Mouse (Mus musculus) CD4-positive, CD25-positive, alpha-beta regulatory T cell, adult 4 months (primary cell): Measurements from ENCODE around the gene 1700029F12Rik. TPM values are rescaled to one million over a fixed set of nuclear protein-coding genes. Genes with fewer than 3 reads are reported as not detected.
A peak's percentile ranks its signal among the peaks of the same experiment; 100 is the strongest.

Source experiments
- ATAC-seq: one replicate; pipeline ENCODE4 v1.8.0; 2017
- polyA plus RNA-seq, 2 experiments: library from polyadenylated mRNA; unstranded; fragments of 100-300 nt; shearing (Covaris generic); gene quantifications; one replicate each; pipeline ENCODE4 v1.2.1; 2017

Gene 1700029F12Rik
- polyA plus RNA-seq, 2 experiments from 2014 or later, result not detected

DNA sequence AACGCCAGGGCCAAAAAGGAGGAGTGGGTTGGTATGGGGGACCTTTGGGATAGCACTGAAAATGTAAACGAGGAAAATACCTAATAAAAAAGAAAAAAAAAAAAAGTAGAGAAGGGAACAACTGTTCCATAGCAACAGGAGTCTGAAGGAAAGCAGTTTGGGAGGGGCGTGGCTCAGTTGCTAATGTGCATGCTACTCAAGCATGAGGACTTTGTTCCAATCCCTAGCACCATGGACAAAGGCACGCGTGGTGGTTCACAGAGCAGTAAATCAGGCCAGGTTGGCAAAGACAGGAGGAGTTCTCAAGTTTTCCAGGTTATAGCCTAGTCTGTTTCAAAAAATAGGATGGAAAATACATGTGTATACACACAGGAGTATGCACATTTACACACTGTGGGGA lies 14.0 kb downstream of the 1700029F12Rik start:
- no peak for ATAC-seq

DNA sequence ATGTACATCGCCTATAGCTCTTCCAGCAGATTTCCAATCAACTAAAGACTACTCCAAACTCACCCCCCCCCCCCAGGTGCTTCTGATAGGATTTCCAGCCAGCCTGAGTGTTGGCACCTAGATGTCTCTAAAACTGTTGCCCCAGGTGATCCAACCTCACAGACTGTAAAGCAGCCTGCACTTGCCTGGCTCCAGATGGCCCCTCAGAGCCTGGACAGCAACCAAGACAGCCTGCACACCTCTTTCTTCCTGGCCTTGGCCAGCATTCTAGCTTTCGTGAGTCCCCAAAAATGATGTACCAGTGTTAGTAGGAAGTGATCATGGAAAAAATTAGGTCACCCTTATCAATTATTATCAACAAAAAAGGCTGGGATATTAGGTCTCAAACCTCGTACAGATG lies 16.5 kb downstream of the 1700029F12Rik start:
- no peak for ATAC-seq

DNA sequence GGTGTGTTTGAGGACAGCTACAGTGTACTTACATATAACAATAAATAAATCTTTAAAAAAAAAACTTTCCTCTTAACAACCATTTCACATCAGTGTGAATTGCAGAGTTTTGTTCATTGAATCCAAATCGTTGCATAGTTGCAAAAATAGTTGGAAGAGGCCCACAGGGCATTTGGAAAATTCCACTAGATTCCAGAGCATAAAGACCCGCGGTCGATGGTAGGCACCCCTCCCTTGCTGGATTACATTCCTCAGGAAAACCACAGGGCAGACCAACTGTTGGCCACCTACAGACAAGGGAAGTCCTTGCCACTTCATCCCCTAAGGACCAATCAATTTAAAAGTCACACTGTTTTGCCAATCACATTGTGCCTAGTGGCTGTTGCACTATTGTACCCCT lies 19.8 kb downstream of the 1700029F12Rik start:
- no peak for ATAC-seq

DNA sequence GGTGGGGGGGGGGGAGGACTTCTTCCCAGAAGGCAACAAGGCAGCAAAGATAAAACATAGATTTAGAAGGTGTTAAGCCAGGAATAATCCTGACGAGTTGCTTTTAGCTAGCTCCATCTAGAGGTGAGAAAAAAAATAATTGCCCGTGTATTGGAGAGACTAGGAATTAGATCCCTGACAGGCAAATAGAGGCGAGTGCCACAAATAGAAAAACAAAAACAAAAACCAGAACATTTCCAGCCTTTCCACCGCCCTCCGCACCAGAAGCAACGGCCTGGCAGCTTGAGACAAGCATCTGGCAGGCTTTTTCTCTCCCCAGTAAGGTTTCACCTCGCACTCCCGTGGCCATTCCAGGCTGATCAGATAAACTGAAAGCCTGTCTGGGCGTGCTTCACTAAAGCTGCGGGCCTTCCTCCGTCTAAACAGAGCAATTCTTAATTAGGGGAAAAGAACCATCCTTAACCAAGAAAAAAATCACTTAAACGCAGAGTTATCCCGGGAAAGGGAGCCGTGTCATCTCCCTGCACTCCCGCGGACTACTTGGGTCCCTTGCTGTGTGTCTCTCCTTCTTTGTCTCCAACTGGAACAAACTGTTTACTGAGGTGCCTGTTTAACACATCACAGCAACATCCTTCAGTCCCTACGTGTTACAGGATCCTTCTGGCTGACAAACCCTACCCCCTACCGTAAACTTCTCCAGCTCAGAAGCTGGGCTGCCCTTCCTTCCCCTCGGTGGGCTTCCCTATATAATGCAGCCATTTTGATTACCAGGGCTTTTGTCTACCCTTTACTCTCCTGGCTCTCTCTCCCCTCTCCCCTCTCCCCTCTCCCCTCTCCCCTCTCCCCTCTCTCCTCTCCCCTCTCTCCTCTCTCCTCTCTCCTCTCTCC lies 25.7 kb downstream of the 1700029F12Rik start:
- no peak for ATAC-seq

DNA sequence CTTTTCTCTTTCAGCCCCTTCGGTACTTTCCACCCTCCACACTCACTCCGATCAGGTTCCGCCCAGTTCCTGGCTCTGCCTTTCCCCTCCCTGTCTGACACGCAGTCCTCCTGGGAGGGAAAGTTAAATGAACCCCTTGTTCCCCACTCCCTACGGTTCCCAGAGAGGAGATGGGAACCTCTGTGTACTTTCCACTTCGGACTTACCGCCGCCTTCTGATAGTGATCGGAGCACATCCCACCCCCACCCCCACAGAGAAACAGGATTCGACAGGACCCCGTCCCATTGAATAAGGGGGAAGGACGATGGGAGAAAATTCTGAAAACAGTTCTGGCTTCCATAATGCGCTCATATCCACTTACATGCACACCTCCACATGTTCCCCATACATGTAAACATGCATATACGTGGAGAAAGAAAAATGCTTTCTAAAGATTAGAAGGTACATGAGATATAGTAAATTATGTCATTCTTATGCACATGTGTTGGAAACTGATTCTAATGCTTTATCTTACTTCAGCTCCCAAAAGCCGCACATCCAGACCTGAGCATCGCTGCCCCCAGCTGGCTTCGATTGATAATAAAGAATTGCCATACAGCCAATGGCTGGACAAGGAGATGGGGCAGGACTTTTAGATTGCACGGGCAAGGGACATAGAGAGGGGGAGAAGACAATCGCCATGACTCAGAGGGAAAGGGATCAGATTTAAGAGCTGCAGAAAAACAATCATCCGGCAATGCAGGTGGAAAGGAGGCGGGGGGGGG lies 26.5 kb downstream of the 1700029F12Rik start:
- no peak for ATAC-seq

DNA sequence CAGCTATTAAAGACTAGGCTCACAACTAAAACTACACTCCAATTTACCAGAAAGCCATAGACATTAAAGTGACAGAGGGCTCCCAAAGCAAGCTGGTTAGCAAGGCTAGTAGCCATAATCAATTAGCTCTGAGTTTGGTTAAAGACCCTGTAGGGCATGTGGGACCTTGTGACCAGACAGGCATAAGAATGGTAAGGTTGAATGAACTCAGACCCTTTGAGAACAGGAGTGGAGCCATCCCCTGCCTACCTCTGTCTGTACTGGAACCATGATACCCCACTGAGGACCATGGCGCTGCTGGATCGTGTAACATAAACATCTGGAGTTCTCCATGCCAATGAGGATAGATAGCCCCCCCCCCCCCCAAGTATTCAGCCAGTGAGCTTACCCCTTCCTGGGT lies 27.4 kb downstream of the 1700029F12Rik start:
- ATAC-seq, result no peak

DNA sequence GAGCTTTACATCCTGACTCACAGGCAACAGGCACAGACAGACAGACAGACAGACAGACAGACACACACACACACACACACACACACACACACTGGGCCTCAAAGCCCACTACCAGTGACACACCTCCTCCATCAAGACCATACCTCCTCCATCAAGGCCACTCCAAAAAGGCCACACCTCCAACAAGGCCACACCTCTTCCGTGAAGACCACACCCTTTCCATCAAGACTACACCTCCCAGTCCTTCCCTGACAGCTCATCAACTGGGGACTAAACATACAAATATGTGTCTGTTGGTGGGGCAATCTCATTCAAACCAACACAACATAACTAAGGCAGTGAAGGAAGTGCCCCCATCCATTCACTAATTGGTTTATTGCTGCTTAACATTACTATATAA lies 37.1 kb downstream of the 1700029F12Rik start:
- ATAC-seq, result no peak

DNA sequence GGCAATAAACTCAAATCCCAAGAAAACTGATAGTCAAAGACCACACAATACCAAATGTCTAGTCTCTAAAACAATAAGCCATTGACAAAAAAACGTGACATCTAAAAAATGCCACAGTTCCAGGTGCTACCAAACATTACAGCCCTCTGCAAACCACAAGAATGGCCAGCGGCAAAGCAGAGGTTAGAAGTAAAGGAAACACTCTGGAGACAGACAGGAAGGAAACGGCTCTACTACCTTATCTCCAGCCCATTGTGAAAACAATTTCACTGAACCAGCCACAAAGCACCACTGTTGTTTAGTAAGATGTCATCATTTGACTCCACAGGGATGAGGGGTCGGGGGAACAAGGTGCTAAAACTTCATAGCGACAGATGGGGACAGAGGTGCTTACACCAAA lies 38.9 kb downstream of the 1700029F12Rik start:
- ATAC-seq, result no peak

DNA sequence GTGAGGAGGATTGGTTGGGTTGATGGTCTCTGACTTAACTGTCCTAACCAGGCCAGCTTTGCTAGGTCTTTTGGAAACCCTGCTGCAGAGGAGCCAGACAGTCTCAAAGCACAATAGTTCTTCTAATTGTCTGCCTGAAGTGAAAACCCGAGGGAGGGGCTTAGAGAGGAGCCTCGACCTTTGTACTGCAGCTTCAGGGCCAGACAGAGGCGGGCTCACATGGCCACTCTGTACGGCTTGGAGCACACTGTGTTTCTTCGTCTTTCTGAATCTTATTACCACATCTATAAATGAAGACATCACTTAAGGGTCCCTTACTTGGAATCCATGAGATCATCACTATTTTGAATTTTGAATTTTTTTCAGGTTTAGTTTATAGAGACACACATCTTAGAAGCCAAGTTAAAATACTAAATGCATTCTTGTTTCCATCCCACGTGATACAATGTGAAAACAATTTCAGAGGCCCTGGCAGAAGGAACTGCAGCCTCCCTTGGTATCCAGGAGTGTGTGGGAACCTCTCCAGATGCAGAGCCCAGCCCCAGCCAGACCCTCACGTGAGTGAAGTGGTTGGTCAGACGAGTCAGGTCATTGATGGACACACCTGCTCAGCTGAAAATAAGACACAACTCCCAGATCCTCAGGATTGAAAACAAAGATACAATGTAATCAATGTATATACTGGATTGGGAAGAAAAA lies 40.7 kb downstream of the 1700029F12Rik start:
- no peak for ATAC-seq

DNA sequence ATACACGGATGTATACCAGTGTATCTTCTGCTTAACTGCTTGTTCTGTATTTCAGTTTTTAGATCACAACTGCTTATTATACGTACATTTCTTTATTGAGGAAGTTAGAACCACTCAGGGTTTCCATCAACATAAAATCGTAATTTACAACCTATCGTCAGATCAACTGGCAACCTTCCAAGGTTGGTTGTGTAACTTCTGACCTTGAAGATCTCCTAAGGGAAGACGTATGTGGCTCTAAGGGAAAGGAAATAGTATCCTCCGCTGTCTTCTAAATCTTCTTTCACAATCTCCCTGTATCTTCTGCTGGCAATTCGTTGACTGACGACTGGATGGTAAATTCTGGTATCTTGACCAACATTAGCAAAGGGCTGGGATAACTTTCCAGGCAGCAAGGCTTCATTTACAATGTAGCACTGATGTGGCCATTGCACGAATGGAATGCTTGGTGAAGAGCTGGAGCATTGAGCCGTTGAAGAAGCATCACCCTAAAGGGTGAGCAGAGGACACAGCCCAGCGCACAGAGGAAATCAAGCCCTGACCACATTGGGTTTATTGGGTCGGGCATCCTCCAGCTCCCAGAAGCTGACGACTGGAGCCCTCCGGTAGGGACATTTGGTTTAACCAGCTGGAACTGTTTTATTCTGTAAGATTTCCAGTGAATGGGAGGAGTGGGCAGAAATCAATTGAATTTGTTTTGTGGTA lies 43.4 kb downstream of the 1700029F12Rik start:
- no peak for ATAC-seq

DNA sequence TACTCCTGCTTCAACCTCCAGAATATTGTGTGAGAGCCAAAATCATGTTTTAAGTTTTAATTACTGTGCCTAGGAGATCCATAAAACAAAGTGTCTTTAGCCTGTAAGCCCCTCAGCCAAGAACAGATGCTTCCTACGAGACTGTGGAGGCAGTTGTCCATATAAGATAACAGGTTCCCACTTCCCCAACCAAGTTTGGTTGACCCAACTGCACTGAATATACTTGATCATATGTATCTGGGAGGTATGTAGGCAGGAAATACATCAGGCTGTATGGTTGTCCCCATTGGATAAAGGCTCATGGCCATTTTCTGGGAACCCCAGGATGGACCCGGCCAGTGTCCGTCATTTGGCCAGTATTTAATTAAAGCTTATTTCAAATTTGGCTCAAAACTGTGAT lies 44.1 kb downstream of the 1700029F12Rik start:
- ATAC-seq, result no peak

DNA sequence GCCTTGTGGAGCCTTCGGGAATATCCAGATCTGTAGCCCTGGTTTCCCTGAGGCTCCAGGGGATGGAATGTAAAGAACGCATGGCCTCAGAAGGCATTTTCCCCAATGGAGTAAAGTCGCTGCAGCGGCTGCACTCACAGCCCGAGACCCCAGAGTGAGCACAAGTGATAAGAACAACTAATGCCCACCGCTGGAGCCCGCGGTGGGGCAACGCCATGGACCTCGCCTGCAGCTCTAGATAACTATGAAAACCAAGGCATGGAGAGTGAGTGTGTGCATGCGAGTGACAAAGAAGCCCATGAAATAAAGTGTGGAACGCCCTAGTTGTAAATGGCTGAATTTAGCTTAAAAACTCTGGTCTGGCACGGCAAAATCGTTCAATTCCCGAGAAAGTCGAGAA lies 45.0 kb downstream of the 1700029F12Rik start:
- no peak for ATAC-seq

DNA sequence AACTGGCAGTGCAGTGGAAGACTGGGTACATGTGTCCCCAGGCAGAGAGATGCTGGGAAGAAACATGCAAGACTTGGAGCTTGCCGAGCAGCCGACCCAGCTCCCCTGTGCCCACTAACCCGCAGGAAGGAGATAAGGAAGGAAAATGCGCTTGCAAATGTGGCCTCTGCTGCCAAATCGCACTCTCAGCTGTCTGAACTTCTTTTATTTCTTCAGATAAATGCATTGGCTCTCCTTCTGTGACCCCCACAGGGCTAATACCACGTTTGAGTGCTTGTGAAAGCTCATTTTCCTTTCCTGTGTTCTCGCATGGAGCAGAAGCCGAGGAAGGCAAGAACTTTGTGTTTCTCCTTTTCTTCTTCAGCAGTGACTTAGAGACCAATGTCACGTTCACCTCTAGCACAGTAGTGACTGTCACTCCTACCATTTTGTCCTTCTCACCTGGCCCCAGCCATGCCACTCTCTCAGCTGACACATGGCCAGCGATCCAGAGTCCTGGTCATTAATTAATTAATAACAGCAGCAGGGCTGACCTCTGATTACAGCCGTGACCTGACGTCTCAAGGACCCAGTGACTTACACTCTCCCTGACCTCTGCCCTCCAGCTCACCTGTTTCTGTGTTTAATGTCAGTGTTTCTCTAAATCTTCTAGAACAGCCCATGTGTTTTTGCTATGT lies 48.4 kb downstream of the 1700029F12Rik start:
- ATAC-seq, result no peak

DNA sequence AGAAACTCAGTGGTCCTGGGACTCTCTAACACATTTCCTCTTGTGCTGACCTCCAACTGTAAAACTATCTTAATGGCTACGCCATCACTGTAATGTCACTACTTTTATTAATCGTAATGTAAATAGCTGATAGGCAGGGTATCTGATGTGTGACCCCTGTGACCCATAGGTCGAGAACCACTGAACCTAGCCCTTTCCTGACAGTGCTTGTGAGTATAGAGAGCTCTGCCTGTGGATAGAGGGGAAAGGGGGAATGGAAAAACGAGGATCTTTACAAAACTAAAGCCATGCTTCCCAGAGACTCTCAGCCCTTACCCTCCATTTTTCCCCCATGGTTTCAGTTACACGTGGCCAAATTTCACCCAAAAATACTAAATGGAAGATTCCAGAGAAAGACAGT lies 49.5 kb downstream of the 1700029F12Rik start:
- no peak for ATAC-seq

DNA sequence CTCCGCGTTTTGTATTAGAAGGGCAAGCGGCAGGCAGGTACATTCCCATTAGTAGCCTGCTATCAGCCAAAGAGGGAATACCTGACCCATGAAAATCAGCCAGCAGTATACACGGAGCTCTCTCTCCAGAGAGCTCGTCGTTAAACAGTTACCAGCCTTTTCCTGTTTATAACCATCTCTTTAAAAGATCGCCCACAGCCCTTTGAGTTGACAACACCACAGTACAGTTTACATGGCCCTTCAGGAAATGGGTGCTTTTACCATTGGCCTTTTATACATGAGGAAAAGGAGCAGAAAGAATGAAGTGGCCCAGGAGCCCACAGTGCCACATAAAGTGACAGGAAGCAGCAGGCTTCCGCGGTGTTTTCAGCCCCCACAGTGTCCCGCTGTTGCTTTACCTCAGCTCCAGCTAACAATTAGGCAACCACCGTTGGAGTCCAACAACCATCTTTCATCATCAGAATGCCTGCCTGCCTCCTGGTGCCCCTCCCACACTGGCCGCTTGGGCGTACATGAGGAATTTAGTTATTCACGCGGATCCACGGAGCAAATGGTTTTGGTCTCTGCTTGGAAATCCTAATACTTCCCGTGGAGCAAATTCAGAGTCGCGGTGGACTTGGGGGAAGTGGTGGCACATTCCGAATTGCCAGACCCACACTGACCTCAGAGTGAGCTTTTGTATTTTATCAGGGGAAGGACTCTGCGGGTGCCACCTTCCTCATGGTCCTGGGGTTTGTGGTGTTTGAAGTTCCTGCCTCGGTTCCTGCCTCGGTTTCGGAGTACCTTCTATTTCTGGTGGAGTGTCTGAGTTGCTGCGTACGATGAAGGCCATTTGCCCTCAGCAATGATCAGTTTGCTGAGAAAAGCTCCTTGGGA lies 50.7 kb downstream of the 1700029F12Rik start:
- ATAC-seq, result peak; percentile 37

DNA sequence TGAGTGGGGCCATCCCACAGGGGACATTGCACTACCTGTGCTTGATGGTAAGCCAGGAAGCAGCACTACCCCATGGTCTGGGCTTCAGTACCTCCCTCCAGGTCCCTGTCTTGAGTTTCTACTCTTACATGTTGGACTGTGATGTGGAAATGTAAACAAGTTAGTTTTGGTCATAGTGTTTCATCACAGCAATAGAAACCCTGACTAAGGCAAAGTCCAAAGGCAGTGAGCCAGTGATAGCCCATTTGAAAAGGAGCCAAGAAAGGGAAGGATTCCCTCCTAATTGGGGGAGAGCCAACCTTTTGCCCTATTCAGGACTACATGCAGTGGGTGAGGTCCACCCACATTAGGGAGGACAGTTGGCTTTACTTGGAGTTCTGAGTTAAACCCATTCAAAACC lies 53.6 kb downstream of the 1700029F12Rik start:
- no peak for ATAC-seq

DNA sequence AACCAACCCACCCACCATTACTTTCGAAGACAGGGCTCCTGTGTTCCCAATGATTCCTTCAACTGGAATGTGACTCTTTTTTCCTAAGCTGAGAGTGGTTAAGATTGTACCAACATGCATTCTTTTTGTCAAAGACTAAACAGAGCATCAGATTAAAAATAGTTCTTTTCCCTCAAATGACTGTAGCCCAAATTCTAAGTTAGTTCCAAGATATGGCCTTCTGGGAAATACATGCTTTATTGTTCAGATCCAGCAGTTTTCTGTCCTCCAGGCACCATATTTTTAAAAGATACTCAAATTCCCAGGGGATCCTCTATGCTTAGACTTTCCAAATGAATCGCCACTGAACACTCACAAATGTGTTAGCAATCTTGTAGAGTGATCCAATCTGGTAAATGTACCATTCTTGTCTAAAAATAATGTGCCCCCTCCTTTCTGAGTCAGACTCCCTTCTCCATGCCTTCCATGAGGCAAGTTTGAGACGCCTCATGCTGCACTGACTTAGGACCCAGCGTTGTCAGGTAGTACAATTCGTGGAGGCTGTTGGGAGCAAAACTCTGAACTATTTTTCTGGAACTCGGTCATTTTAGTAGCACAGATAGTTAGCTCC lies 57.1 kb downstream of the 1700029F12Rik start:
- ATAC-seq, result no peak

DNA sequence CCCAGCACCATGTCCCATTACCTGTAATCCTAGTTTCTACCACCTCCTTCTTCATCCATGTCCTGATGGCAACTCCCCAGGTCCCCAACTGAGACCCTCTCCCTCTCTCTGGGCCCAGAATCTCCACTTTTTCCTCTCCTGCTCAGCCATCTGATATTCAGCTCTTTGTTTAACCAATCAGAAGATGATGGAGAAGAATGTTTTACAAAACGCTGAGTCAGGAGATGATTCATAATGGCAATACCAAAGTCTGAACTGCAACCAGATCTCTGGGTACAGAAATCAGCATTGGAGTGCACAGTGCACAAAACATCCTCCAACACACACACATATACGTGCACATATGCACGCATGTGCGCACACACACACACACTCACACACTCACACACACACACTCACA lies 60.8 kb downstream of the 1700029F12Rik start:
- ATAC-seq, result no peak
